Mouse (Mus musculus) megakaryocyte progenitor cell, adult 5-6 weeks (primary cell): ENCODE data around the gene Slc35c1. TPM values are rescaled to one million over a fixed set of nuclear protein-coding genes. Genes with fewer than 3 reads are reported as not detected.
A peak's percentile ranks its signal among the peaks of the same experiment; 100 is the strongest.

Experiments
- ATAC-seq: replicated peaks from 2 replicates; pipeline ENCODE4 v1.8.0; 2016; ENCODE audit warnings: mild to moderate bottlenecking, moderate TSS enrichment, inconsistent platforms; ENCODE audit not compliant: poor library complexity
- total RNA-seq, 2 experiments: library from RNA; stranded (forward) in 1 of 2; stranded (reverse) in 1 of 2; fragments of 157-497, 149-512 nt in 1 of 2; fragments of 200-1000 nt in 1 of 2; gene quantifications; 2 replicates each; pipeline versions ENCODE4 v1.2.3 to v1.2.4; 2015 to 2017

The Slc35c1 gene
- total RNA-seq, 2 experiments from 2014 or later = 16.5 to 62.3 TPM

DNA sequence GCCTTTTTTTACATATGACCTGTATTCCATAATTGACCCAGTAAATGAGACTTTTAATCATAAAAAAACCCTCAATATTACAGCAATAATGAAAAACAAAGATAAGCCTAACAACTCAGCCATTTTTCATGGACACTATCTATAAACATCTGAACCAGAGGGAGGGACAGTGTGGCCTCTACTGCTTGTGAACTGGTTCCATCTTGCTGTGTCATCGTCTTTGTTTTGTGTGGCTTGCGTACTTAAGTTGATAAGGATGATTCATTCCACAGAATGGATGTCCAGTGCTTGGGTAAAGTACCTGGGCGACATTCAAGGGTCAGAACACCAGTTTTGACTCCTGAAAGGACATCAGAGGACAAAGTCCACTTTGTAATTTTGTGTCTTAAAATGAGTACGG lies 23.0 kb downstream of the Slc35c1 start:
- ATAC-seq = no peak

DNA sequence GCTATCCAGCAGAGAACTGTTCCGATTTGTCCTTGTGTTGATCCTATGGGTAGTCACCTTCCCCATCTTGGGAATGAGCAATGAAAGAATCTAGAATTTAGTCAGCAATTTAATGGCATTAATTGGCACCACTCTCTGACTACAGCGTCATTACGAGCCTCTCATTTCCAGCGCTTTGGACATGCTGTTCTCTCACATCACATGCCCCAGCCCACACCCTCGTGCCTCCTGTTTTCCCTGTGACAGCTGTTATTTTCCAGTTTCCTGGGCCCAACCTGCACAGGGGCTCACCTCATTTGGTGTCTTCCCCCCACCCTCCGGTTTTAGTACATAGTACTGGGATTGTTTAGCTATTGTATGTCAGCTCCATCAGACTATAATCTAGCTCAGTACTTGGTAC lies 25.3 kb downstream of the Slc35c1 start:
- no peak for ATAC-seq

DNA sequence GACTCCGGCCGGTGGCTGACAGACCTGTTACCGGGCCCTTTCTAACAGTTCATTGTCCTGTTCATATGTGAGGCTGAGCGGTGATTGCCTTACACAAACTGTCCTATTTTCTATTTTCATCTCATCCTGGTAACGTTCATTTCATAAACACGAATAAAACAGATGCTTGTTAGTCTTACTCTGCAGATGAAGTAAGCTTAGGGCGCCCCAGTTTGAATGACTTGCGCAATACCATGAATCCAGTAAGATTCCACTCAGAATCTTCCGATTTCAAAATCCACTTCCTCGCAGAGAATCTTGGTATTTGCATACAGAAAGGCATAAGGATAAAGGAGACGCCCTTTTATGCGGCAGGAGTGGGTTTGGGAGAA lies 26.0 kb downstream of the Slc35c1 start:
- ATAC-seq = peak; percentile 3; the same call in 1 of the 2 replicates

DNA sequence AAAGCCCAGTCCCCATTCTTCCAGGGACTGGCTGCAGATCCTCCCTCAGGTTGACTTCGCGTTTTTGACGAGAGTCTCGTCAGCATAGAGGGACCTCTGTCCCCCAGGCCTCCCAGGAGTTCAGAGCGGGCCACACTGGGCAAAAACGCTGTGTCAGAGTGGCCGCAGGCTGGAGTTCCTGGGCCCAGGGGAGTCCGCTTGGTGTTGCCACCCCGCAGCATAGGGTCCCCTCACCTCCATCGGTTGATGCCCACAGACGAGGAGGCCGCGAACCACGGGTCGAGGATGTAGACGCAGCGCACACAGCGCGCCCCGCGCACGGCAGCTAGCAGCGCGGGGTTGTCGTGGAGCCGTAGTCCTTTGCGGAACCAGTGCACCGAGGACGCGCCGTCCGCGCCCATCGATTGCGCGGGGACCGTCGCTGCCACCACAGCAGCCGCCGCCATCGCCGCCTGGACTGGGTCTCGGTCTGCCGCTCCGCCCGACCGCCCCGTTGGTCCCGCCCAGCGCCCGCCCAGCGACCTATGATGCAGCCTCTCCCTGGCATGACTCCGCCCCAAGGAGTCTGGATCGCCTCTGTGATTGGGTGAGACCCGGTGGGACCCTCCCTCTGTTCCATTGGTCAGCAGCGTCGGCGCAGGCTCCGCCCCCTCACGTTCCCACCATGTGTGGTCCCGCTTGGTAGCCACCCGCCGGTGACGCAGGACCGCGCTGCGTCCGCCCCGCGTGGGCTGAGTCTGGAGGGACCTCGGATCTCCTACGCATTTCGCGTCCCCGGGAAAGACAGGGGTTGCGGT lies 26.6 kb downstream of the Slc35c1 start, which contains the start of gene Cry2:
Cry2 (minus strand) TSS at position 466 of the 797 bp plus-strand sequence.
- ATAC-seq = peak; percentile 85

DNA sequence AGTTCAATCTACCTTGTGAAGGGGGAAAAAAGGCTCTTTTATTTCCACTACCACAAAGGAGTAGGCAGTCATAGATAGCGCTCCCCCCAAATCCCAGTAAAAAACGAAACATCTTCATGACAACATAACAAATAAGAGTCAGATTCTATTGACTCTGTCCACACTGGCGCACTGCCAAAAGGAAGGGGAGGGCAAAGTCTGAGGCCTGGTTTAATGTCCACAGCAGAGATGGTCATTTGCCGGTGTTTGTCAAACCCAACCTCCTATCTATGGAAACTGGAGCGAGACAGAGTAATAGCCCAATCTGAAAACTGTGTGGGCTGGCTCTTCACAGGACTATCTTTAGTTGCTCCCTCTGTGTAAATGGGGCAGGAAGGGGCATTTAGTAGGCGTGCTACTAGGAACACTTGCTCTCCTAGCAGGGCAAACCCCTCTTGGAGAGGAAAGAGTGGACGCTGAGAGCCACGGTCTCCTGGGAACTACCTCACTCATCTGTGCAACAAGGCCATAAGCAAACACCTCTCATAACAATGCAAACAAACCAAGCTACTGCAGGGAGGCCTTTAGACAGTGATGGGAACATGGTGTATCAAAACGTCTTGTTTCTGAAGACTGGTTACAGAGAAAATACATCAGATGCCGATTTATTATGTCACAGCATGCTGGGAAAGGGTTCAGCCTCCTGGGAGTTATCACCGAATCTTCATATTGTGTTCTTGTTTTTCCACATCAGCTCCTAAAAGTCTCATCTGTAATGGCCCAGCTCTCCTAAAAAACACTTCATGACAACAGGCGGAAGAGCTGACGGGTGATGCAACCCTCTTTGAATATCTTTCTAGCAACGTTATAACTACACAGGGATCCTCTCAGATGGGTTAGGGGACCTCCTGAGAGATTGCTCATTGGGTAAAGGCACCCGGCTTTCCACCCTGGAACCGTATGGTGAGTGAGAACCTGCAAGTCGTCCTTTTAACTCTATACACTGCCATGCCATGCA lies 27.7 kb downstream of the Slc35c1 start:
- ATAC-seq = no peak

DNA sequence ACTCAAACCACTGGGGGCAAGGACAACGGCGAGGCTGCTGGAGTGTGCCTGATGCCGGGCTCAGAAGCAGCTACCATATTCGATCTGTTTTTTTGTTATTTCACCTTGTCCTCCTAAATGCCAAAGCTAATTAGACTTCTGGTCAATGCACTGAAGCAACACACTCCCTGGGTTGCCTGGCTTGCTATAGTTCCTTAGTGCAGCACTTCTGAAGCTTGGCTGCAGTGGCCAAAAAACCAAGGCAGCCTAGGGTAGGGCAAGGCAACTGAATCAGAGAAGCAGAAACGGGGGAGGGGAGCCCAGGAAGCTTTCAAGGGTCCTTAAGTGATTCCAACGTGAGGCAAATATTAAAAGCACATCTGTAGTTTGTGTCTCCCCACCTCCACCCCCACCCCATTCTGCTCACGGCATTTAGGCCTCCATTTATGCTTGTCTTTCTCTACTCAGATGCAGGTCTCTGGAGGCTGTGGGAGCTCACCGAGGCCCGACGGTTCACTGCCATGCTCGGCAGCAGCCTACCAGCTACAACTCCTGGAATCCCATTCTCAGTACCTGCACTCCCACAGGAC lies 28.6 kb downstream of the Slc35c1 start:
- no peak for ATAC-seq

DNA sequence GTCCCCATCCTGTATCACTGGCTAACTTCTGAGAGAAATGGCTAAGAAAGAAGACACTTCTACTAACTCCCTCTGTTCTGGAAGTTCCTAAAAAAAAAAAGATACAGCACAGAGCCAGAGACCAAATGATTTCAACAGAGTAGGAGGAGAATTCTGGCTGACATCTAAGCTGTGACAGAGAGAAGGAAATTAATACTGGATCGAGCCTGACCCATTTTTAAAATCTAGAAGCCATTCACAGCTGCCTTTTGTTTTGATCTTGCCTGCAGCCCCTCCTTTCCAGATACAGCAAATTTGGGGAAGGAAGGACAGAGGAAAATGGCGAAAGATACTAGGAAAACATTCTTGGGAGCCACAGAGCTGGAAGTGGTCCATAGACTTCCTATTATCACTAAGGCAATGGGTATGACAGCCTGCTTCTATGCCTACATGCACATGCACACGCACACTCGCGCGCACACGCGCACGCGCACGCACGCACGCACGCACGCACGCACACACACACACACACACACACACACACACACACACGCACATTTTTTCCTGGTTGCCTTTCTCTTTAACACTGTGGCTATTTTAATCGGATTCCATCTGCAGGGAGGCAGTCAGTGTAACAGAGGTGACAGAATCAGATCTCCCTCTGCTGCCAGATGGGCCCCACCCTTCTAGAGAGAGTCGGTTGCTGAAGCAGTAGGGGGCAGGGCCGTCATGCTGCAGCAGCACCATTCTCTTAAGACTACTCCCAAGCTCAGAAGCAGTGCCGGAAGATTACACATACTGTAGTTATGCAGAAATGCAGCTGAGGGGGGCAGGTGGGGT lies 29.4 kb downstream of the Slc35c1 start:
- peak; percentile 55 for ATAC-seq

DNA sequence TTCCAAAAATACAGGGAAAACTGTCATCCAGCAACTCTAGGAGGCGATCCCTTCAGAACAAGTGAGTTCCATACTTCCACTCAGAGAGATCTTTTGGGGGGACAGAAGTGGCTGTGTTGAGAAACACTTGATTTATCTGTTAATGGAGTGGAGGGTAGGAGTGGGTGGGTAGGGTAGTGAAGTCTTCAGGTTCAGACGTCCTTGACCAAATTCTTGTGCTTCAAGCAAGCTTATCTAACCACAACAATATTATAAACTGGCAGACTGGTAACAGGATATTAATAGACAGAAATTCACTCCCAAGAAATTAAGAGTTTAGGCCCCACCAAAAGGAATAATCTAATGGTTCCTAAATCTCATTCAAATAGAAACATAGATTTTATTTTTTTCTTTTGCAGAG lies 30.2 kb downstream of the Slc35c1 start:
- ATAC-seq = no peak

DNA sequence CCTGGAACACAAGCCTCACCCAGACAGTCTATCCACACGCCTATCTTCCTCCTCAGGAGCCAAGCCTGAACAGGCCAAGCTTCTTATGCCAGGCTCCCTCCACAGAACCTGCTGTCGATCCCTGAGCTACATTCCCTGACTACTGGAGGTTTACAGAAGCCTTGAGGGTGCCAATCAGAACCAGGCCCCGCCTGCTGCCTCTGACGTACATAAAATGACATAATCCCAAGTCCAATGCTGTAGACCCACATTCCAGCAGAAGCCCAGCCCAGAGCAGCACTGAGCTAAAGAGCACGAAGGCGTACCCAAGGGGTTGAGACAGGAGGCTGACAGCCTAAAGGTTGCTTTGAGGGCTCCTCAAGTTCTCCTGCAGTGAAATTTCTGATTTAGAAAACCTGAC lies 32.5 kb downstream of the Slc35c1 start:
- no peak for ATAC-seq

DNA sequence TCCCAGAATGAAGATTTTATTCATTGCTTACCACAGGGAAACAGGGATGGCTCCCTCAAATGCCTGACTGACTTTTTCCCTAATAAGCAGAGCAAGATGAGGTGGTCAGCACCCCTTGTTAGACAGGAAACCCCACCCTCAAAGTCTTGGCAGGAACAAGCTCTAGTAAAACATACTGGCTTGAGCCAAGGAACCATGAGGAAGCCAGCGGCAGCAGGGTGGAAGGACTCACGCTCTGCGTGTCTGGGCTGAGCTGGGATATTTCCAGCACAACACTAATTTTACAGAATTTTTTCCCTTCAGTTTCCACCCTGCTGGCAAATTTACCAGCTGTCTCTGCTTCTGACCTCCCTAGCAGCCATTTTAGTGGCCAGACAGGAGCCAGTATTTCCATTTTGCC lies 33.9 kb downstream of the Slc35c1 start:
- no peak for ATAC-seq

DNA sequence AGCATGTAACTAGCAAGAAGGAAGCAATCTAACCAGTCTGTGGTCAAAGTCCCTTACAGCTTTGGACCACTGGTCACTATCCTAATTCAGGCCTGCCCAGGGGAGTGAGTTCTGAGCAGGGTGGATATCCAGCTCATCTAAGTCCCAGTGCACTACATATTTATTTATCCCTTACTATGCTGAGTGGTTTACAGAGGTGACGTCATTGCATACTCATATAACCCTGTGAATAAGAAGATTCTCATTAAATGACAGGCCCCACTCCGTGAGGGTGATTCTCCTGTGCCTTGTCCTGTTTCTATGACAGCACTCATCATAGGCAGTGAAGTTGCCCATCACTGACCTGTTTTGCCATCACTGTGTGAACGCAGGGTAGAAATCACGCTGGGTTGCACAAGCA lies 35.0 kb downstream of the Slc35c1 start:
- ATAC-seq = no peak

DNA sequence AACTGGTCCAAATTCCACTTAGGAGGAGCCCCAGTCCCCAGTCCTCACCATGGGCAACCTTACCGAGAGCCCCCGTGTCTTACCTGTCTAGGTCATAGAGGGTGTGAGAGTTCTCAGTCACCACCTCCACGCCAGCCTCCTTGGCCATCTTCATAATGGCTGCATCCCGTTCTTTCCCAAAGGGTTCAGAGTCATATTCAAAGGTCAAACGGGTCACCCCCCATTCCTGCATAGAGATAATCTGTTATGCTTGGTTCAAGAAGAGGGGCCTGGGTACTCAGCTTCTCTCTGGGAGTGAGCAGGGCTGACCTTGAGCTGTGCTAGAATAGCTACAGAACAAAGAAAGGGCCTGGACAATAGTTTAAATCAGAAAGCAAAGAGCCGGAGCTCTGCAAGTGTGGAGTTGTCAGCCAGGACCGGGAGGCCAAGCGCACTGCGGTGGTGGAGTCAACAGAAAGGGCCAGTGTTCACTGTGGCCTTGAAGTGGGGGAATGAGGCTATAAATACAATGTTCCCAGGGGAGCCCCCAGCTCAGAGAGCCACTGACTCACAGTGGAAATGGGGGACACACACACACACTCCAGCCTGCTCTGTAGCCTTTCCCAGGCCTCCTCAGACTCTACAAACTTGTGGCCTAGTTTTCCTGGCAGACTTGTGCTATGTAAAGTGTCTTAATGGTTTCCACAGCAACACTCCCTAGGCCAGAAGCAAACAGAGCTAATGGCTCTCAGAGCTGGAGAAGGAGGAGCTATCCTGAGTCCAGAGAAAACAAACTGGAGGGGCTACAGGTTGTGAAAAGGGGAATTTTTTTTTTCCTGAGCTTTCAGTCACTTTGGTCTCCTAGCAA lies 35.7 kb downstream of the Slc35c1 start:
- ATAC-seq = no peak

DNA sequence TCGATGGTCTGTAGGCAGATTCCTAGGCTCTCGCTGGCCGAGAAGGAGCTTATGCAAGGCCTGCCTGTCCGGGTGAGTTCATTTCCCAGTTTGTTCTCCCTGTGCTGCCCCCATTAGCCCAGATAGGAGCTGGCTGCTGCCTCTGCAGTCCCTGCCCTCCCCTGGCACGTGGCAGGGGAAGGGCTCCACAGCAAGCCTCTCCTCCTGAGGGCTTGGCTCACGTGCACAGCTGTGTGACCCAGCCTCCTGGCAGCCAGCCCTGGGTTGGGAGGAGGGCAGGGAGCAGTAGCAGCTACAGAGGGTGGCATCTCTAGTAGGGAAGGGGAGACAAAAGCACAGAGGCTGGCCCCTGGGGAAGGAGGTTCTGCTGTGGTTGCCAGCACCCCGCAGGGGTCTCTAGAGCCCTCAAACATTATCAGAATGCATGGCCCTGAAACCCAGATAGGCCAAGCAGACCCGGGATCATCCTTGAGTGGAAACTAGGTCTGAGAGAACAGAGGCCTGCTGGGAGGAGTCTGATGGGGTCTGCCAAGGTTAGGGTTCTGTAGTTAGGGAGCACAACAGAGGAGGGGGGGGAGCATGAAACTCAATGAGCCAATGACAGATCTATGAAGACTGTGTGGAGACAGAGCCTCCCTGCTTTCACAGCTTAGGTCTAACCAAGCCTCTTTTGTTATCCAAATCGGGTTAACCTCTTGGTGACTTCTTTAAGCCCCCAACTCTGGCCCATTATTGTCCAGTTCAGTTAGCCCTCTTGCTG lies 36.5 kb downstream of the Slc35c1 start:
- ATAC-seq = peak; percentile 89

DNA sequence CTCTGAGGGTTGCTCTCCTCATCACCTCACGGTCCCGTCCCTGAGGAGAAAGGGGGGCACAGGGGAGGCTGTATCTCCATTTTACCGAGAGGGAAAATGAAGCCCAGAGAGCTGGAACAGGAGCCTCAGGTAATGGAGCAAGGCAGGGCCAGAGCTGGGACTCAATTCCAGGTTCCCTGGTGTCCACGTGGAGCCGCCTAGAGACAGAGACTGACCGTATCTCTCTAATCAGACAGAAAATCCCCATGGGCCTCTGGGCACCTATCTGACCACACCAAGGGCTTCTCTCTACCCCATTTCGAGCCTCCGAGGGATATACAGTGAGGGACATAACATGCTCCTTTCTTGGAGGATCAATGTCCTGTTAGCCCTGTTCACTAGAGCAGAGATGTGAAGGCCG lies 37.2 kb downstream of the Slc35c1 start:
- no peak for ATAC-seq

DNA sequence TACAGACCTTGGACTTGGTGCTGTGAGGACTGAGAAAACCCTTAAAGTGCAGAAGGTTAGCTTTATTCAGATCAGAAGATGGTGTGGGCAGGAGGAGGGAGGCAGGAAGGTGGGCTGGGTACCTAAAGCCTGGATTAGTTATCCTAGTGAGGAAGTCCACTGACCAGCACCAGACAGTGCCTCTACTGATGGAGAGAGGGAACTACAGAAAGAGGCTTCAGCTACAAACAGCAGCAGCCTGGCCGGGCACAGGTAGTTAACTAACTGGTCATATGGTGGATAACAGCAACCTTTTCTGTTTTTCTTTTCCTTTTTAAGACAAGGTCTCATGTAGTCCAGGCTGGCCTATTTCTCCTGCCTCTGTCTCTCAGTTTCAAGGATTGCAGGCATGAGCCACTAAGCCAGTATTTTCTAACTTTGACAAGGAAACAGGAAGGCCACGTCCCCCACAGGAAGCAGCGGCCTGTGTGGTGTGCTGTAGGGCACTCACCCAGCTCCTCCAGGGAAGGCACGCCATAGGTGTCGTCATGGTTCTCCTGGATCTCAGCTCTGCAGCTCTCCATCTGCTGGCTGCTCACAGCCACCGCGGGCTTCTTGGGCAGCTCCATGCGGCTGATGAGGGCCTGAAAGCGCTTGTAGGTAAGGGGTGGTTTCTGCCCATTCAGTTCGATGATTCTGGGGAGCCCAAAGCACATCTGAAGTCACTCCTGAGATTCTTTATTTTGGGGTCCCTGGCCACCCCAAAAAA lies 37.8 kb downstream of the Slc35c1 start:
- peak; percentile 82 for ATAC-seq

DNA sequence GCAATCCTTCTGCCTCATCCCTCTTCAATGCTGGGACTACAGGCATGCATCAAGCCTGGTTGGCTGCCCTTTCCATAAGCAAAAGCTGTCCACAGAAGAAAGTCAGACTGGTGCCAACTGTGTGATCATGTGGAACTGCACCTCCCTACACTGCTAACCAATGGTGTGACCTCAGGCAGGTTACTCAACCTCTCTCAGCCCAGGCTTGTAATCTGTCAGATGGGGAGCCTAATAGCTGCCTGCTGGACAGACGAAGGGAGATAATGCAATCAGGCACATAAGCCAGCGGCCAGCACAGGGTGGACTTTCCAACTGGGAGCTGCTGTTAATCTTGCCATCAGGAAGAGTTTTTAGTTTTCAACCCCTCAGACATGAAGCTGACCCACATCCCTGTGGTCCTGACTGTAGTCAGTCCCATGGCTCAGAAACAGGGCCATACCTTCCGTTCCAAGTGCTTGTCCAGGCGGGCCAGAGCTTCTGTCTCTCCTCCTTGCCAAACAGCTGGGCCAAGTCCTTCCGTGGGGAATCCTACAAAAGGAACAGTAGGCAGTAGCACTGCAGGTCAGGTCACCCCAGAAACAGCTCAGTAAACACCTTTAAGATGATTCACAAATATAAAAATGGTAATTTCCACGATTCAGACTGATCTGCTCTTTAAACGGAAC lies 38.5 kb downstream of the Slc35c1 start:
- ATAC-seq = no peak

DNA sequence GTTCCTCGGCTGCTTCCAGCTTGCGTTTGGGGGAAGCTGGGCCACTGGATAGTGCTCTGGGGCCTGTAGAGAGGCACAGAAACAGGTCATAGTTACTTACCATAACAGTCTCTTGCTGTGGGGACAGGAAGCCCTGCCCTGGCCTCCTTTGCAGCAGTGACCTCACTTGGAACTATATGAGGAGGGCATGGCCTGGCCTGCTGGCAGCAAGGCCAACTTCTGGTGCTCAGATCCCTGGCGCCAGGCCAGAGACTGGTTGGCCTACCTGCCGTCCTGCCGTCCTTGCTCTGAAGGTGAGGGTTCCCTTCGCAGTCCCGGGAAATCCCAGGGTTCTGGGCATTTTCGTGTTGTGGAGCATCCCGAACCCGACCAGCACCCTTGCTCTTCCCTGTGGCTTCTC lies 48.6 kb downstream of the Slc35c1 start:
- ATAC-seq = no peak
